Mouse (Mus musculus): ENCODE results near the gene Nisch. TPM values are rescaled to one million over a fixed set of nuclear protein-coding genes. Genes with fewer than 3 reads are reported as not detected.

Gene Nisch
- total RNA-seq, 2 experiments from 2014 or later: 373 to 412 TPM

Other genes starting within 250 kb of the Nisch start
- gene Glt8d1, start 215.5 kb downstream of the Nisch start, total RNA-seq (2021): 10 to 100 TPM; 27.9 to 43.2 TPM
- gene Spcs1, start 215.3 kb downstream of the Nisch start, total RNA-seq (2021): 100 to 1,000 TPM; 151 to 164 TPM
- 10 to 100 TPM; 50.1 to 57.6 TPM for gene Pbrm1, start 197.8 kb downstream of the Nisch start, total RNA-seq (2021)
- 10 to 100 TPM; 41.8 to 53.9 TPM for gene Gnl3, start 197.8 kb downstream of the Nisch start, total RNA-seq (2021)
- 10 to 100 TPM; 24.6 to 32.9 TPM for gene Smim4, start 88.0 kb downstream of the Nisch start, total RNA-seq (2021)
- gene Nt5dc2, start 85.9 kb downstream of the Nisch start, total RNA-seq (2021): 1 to 10 TPM; 2.8 to 4.6 TPM
- gene Stab1, start 48.3 kb downstream of the Nisch start, total RNA-seq (2021): 10 to 100 TPM; 22.5 to 23.5 TPM
- gene Tnnc1, start 8.6 kb downstream of the Nisch start, total RNA-seq (2021): 100 to 1,000 TPM in 1 of 2 experiments, 10 to 100 TPM in 1; 41.9 to 150 TPM
- gene Sema3g, start 914 bp upstream of the Nisch start, total RNA-seq (2021): 1 to 10 TPM; 4.4 to 5.8 TPM
- 1 to 10 TPM; 4.4 to 4.6 TPM for gene Phf7, start 34.4 kb upstream of the Nisch start, total RNA-seq (2021)
- 100 to 1,000 TPM; 144 to 148 TPM for gene Bap1, start 34.5 kb upstream of the Nisch start, total RNA-seq (2021)
- gene Dnah1, start 107.0 kb upstream of the Nisch start, total RNA-seq (2021): 1 to 10 TPM; 4.7 to 4.9 TPM
- 10 to 100 TPM; 31.0 to 39.9 TPM for gene Capn7, start 119.7 kb upstream of the Nisch start, total RNA-seq (2021)
- gene Sh3bp5, start 219.1 kb upstream of the Nisch start, total RNA-seq (2021): 10 to 100 TPM; 60.1 to 60.2 TPM